ENCODE assay signal across 9 mouse cellular contexts in genomic region chr16:8470132-8470531, GRCm38 (mm10). TPM values are rescaled to one million over a fixed set of nuclear protein-coding genes. Genes with fewer than 3 reads are reported as not detected.
DNase-seq lines count a peak whose midpoint lies in the region; ATAC-seq and TF ChIP-seq lines count a peak whose summit lies in the region.
"Had no signal": no experiment of that assay in that cellular context is flagged by ENCODE, and none has a peak within 500 bp of the region (broad histone marks: within the 10 kb centered on the region; RNA-seq: fewer than 3 reads in every experiment).

No protein-coding gene starts in this region.

- H3K4me2 ChIP-seq in forebrain, embryonic 11.5 days (ENCODE audit: low read depth, low read length, severe bottlenecking) = peak overlapping the region; percentile 67; the same call in 1 of the 2 replicates
- H3K4me2 ChIP-seq in limb, embryonic 15.5 days = peak overlapping the region; percentile 70
- peak overlapping the region; percentile 84 for H3K4me2 ChIP-seq in stomach, postnatal 0 days (replicated peaks; ENCODE audit: low read depth)

- TF ChIP-seq CTCF in stomach, postnatal 0 days (IDR thresholded peaks at IDR 0.05; ENCODE audit: low read depth) = no peak

- H3K4me3 ChIP-seq in megakaryocyte, embryonic 14.5 days (replicated peaks) = peak overlapping the region; percentile 95
- peak overlapping the region; percentile 70; the same call in 1 of the 2 replicates for H3K4me3 ChIP-seq in forebrain, embryonic 11.5 days (ENCODE audit: low read depth, low read length)
- peak overlapping the region; percentile 71 for H3K4me3 ChIP-seq in limb, embryonic 15.5 days
- peak overlapping the region; percentile 68 for H3K4me3 ChIP-seq in stomach, postnatal 0 days (ENCODE audit: low read depth, low read length)

- TF ChIP-seq EP300 in stomach, postnatal 0 days (optimal IDR thresholded peaks at IDR 0.05) = no peak

- no peaks in the 10 kb centered on the region for H3K27me3 ChIP-seq in megakaryocyte, embryonic 14.5 days (replicated peaks)
- H3K27me3 ChIP-seq in forebrain, embryonic 11.5 days (ENCODE audit: control insufficient read depth, insufficient read depth, low read length) = no peaks in the 10 kb centered on the region
- H3K27me3 ChIP-seq in limb, embryonic 15.5 days = no peaks in the 10 kb centered on the region
- no peaks in the 10 kb centered on the region for H3K27me3 ChIP-seq in stomach, postnatal 0 days (ENCODE audit: control insufficient read depth, insufficient read depth, low read length)

- DNase-seq in forebrain, embryonic 11.5 days (ENCODE audit: low spot score) = no peak
- DNase-seq in stomach, postnatal 0 days (ENCODE audit: low spot score) = no peak
- no peak for DNase-seq in right cerebral cortex, postnatal 10 days (ENCODE audit: low spot score in 2 of 2)
- DNase-seq in cerebellum, adult 18-20 months = no peak

- H3K4me1 ChIP-seq in megakaryocyte, embryonic 14.5 days = peaks cover 37% of the 10 kb centered on the region
- H3K4me1 ChIP-seq in forebrain, embryonic 11.5 days (replicated peaks; ENCODE audit: control insufficient read depth, insufficient read depth, low read length) = peaks cover 5% of the 10 kb centered on the region; the same call in 1 of the 2 replicates
- H3K4me1 ChIP-seq in limb, embryonic 15.5 days = peaks cover 12% of the 10 kb centered on the region
- H3K4me1 ChIP-seq in stomach, postnatal 0 days (replicated peaks; ENCODE audit: control insufficient read depth, insufficient read depth) = no peaks in the 10 kb centered on the region

- peaks cover 7% of the 10 kb centered on the region for H3K36me3 ChIP-seq in megakaryocyte, embryonic 14.5 days (replicated peaks; ENCODE audit: low read length)
- H3K36me3 ChIP-seq in forebrain, embryonic 11.5 days (ENCODE audit: control insufficient read depth, insufficient read depth, low read length) = no peaks in the 10 kb centered on the region
- H3K36me3 ChIP-seq in limb, embryonic 15.5 days = no peaks in the 10 kb centered on the region
- no peaks in the 10 kb centered on the region for H3K36me3 ChIP-seq in stomach, postnatal 0 days (ENCODE audit: control insufficient read depth, insufficient read depth, low read length)

- 82% methylated on average over 2 of the region's 2 CpGs for WGBS in forebrain, embryonic 11.5 days
- 81% methylated on average over 2 of the region's 2 CpGs for WGBS in limb, embryonic 15.5 days
- 73% methylated on average over 2 of the region's 2 CpGs for WGBS in stomach, postnatal 0 days

- ATAC-seq in megakaryocyte, adult 5-6 weeks (ENCODE audit: poor library complexity, severe bottlenecking) = no peak
- ATAC-seq in forebrain, embryonic 11.5 days (replicated peaks; ENCODE audit: low FRiP score) = peak; percentile 70
- ATAC-seq in limb, embryonic 15.5 days (ENCODE audit: insufficient number of reproducible peaks, low FRiP score, low TSS enrichment, low read depth) = no peak
- ATAC-seq in stomach, postnatal 0 days (ENCODE audit: low FRiP score, low TSS enrichment) = peak; percentile 27; the same call in 1 of the 2 replicates

- no peak overlapping the region for H3K27ac ChIP-seq in forebrain, embryonic 11.5 days (ENCODE audit: low read depth, low read length)
- H3K27ac ChIP-seq in limb, embryonic 15.5 days = no peak overlapping the region
- H3K27ac ChIP-seq in stomach, postnatal 0 days (replicated peaks) = no peak overlapping the region

- H3K9me3 ChIP-seq in megakaryocyte, embryonic 14.5 days = no peaks in the 10 kb centered on the region
- H3K9me3 ChIP-seq in forebrain, embryonic 11.5 days (ENCODE audit: control insufficient read depth, low read length) = no peaks in the 10 kb centered on the region
- no peaks in the 10 kb centered on the region for H3K9me3 ChIP-seq in limb, embryonic 15.5 days
- H3K9me3 ChIP-seq in stomach, postnatal 0 days (ENCODE audit: control insufficient read depth, low read length) = no peaks in the 10 kb centered on the region

- peak overlapping the region; percentile 88 for H3K9ac ChIP-seq in forebrain, embryonic 11.5 days (ENCODE audit: low read length)
- H3K9ac ChIP-seq in limb, embryonic 15.5 days = no peak overlapping the region
- no peak overlapping the region for H3K9ac ChIP-seq in stomach, postnatal 0 days (ENCODE audit: low read length)

RNA-seq across cellular contexts. Expression of gene Mettl22, which starts 0.5 kb away (rescaled TPM):
- 5.9 and 18.9 TPM in 2 replicates for polyA plus RNA-seq in megakaryocyte, embryonic 14.5 days (2012; ENCODE audit: insufficient read depth, low replicate concordance)
- 2.9 and 6.1 TPM in 2 replicates for total RNA-seq in megakaryocyte, adult 5-6 weeks (2015)
- 2.7 and 4.5 TPM in 2 replicates for total RNA-seq in megakaryocyte, adult 5-6 weeks (2017)
- 16.4 and 22.1 TPM in 2 replicates for polyA plus RNA-seq in forebrain, embryonic 11.5 days (2014; fragmentation: Nextera tagmentation; extraction: Ambion mirVana)
- polyA plus RNA-seq in limb, embryonic 15.5 days (2015; fragmentation: Nextera tagmentation; extraction: Ambion mirVana) = 19.5 and 21.1 TPM in 2 replicates
- 9.3 and 12.1 TPM in 2 replicates for polyA plus RNA-seq in stomach, postnatal 0 days (2015; fragmentation: Nextera tagmentation; extraction: Ambion mirVana)

RNA-seq across cellular contexts. Expression of gene Abat, which starts 43.1 kb away (rescaled TPM):
- 0.07 TPM in 1 of 2 replicates, not detected in the other for polyA plus RNA-seq in megakaryocyte, embryonic 14.5 days (2012; ENCODE audit: insufficient read depth, low replicate concordance)
- 0.02 TPM in 1 of 2 replicates, not detected in the other for total RNA-seq in megakaryocyte, adult 5-6 weeks (2015)
- 0.20 TPM in 1 of 2 replicates, not detected in the other for total RNA-seq in megakaryocyte, adult 5-6 weeks (2017)
- 22.2 and 22.7 TPM in 2 replicates for polyA plus RNA-seq in forebrain, embryonic 11.5 days (2014; fragmentation: Nextera tagmentation; extraction: Ambion mirVana)
- 19.8 and 24.0 TPM in 2 replicates for polyA plus RNA-seq in limb, embryonic 15.5 days (2015; fragmentation: Nextera tagmentation; extraction: Ambion mirVana)
- polyA plus RNA-seq in stomach, postnatal 0 days (2015; fragmentation: Nextera tagmentation; extraction: Ambion mirVana) = 4.1 and 4.2 TPM in 2 replicates

RNA-seq across cellular contexts. Expression of gene Tmem114, which starts 45.2 kb away (rescaled TPM):
- not detected in 2 replicates for polyA plus RNA-seq in megakaryocyte, embryonic 14.5 days (2012; ENCODE audit: insufficient read depth, low replicate concordance)
- not detected in 2 replicates for total RNA-seq in megakaryocyte, adult 5-6 weeks (2015)
- total RNA-seq in megakaryocyte, adult 5-6 weeks (2017) = not detected in 2 replicates
- not detected in 2 replicates for polyA plus RNA-seq in forebrain, embryonic 11.5 days (2014; fragmentation: Nextera tagmentation; extraction: Ambion mirVana)
- polyA plus RNA-seq in limb, embryonic 15.5 days (2015; fragmentation: Nextera tagmentation; extraction: Ambion mirVana) = 0.12 TPM in 1 of 2 replicates, not detected in the other
- polyA plus RNA-seq in stomach, postnatal 0 days (2015; fragmentation: Nextera tagmentation; extraction: Ambion mirVana) = 0.18 TPM in 1 of 2 replicates, not detected in the other
- total RNA-seq: adrenal gland, postnatal 10 days; gastrocnemius, postnatal 10 days had no signal

Comparison
In these comparisons a context has a peak if more than half of its experiments do, and no peak if none do; other contexts are left out.
1. ATAC-seq: peak in forebrain, embryonic 11.5 days (single experiment) and stomach, postnatal 0 days (single experiment); none in megakaryocyte, adult 5-6 weeks (single experiment) and limb, embryonic 15.5 days (single experiment).
2. Peak in every context shown above with its lines, with median percentiles within 50 percentile points of each other: H3K4me3 ChIP-seq and H3K4me2 ChIP-seq.